Mouse (Mus musculus) CH12.LX (cell line): ENCODE measurements around the gene Slc25a10.

Experiments used
- CHD2 ChIP-seq: IDR thresholded peaks from 2 replicates; pipeline ENCODE4 v1.6.1; 2011; ENCODE audit warnings: low read length, improper control_type of control experiment
- CTCF ChIP-seq, 2 experiments: IDR thresholded peaks in 1 of 2; conservative IDR thresholded peaks in 1 of 2; 2 replicates each; pipeline ENCODE4 v1.5.1; 2011 to 2012; ENCODE audit warnings: low read depth in 2 of 2, low read length in 2 of 2, improper control_type of control experiment in 1 of 2, inconsistent platforms in 1 of 2, mild to moderate bottlenecking in 1 of 2, moderate library complexity in 1 of 2
- E2F4 ChIP-seq: IDR thresholded peaks from 2 replicates; pipeline ENCODE4 v1.6.1; 2011; ENCODE audit warnings: low read depth, low read length, improper control_type of control experiment; ENCODE audit not compliant: insufficient replicate concordance
- EP300 ChIP-seq: IDR thresholded peaks from 2 replicates; pipeline ENCODE4 v1.6.1; 2011; ENCODE audit warnings: low read length, improper control_type of control experiment
- GABPA ChIP-seq: IDR thresholded peaks from 2 replicates; pipeline ENCODE4 v1.6.1; 2012; ENCODE audit warnings: low read depth, low read length, improper control_type of control experiment, inconsistent platforms; ENCODE audit not compliant: insufficient replicate concordance
- HCFC1 ChIP-seq: IDR thresholded peaks from 2 replicates; pipeline ENCODE4 v1.6.1; 2012; ENCODE audit warnings: low read depth, mild to moderate bottlenecking, inconsistent platforms, low read length, improper control_type of control experiment
- MAX ChIP-seq: IDR thresholded peaks from 2 replicates; pipeline ENCODE4 v1.6.1; 2011; ENCODE audit warnings: low read length, improper control_type of control experiment
- POLR2A ChIP-seq: IDR thresholded peaks from 2 replicates; pipeline ENCODE4 v1.6.1; 2011; ENCODE audit warnings: low read depth, mild to moderate bottlenecking, improper control_type of control experiment, low read length
- POLR2AphosphoS2 ChIP-seq: IDR thresholded peaks from 2 replicates; pipeline ENCODE4 v1.6.1; 2011; ENCODE audit warnings: low read depth, low read length, improper control_type of control experiment
- RAD21 ChIP-seq: IDR thresholded peaks from 2 replicates; pipeline ENCODE4 v1.6.1; 2011; ENCODE audit warnings: low read depth, mild to moderate bottlenecking, low read length, improper control_type of control experiment, moderate library complexity
- UBTF ChIP-seq: IDR thresholded peaks from 2 replicates; pipeline ENCODE4 v1.6.1; 2012; ENCODE audit warnings: low read depth, mild to moderate bottlenecking, inconsistent platforms, low read length, improper control_type of control experiment, moderate library complexity

DNA sequence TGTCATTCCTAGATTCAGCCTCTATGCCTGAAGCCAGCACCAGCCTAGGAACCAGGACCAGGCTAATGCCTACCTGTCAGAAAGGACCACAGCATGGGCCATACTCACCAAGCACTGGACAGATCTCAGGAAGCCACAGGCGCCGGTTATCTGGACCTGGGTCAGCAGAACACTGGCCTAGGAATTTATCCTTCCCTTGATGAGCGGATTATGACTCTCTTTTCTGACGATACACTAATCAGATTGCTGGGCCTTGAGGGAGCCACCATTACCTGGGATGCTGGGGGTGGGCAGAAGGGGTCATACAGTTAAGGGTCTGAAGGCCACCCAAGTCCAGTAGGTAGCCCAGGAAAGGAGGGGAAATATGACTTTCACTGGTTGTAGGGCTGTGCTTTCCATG, 38.3 kb upstream of the Slc25a10 start, which contains the start of gene Pde6g:
- TF ChIP-seq MAX = no peak
- no peak for TF ChIP-seq GABPA
- TF ChIP-seq POLR2A = no peak
- TF ChIP-seq CTCF (conservative IDR thresholded peaks at IDR 0.05 in 1 of 2, IDR thresholded peaks at IDR 0.05 in 1 of 2; ENCODE audit: low read depth in 2 of 2, low read length in 2 of 2) = no peak
- TF ChIP-seq CHD2 = no peak
- no peak for TF ChIP-seq E2F4
- no peak for TF ChIP-seq EP300
- TF ChIP-seq POLR2AphosphoS2 = no peak
- no peak for TF ChIP-seq RAD21
- TF ChIP-seq UBTF = no peak
- TF ChIP-seq HCFC1 = no peak
